Mouse (Mus musculus): ENCODE measurements around the gene Katnal1.

GRCm38 (mm10) chr5:148863409-148863808 is 65.7 kb downstream of the Katnal1 start:
- no peak for TF ChIP-seq CTCF (IDR thresholded peaks at IDR 0.05; ENCODE audit: low read depth)
- no peak for TF ChIP-seq EP300 (IDR thresholded peaks at IDR 0.05; ENCODE audit: low read depth)
